Mouse (Mus musculus) ovary, postnatal 14 days (tissue): Measurements from ENCODE around the gene Tspan15.

Experiments used
- DNase-seq: peaks from one replicate; pipeline ENCODE4 v3.0.0; 2022; ENCODE audit warnings: low spot score

Gene Tspan15

GRCm38 (mm10) chr10:62228126-62228525 is 2.9 kb downstream of the Tspan15 start:
- DNase-seq = no peak

- DNase-seq = no peak
Observed at GRCm38 (mm10) chr10:62225839-62226238, 5.2 kb downstream of the Tspan15 start.

- DNase-seq = no peak
Observed at GRCm38 (mm10) chr10:62224231-62224630, 6.8 kb downstream of the Tspan15 start.

- DNase-seq = no peak
Observed at GRCm38 (mm10) chr10:62222777-62223176, 8.3 kb downstream of the Tspan15 start.

- no peak for DNase-seq
Observed at GRCm38 (mm10) chr10:62221647-62222046, 9.4 kb downstream of the Tspan15 start.

GRCm38 (mm10) chr10:62220732-62221514 is 10.1 kb downstream of the Tspan15 start:
- DNase-seq = no peak

GRCm38 (mm10) chr10:62218789-62219172 is 12.3 kb downstream of the Tspan15 start:
- DNase-seq = no peak

- DNase-seq = no peak
Observed at GRCm38 (mm10) chr10:62218044-62218788, 12.8 kb downstream of the Tspan15 start.

GRCm38 (mm10) chr10:62217196-62217595 is 13.9 kb downstream of the Tspan15 start:
- no peak for DNase-seq

GRCm38 (mm10) chr10:62216595-62216994 is 14.5 kb downstream of the Tspan15 start:
- no peak for DNase-seq

- DNase-seq = no peak
Observed at GRCm38 (mm10) chr10:62215633-62216032, 15.4 kb downstream of the Tspan15 start.

GRCm38 (mm10) chr10:62215169-62215616 is 15.9 kb downstream of the Tspan15 start:
- DNase-seq = no peak

GRCm38 (mm10) chr10:62211310-62211709 is 19.7 kb downstream of the Tspan15 start:
- no peak for DNase-seq

- no peak for DNase-seq
Observed at GRCm38 (mm10) chr10:62208241-62208896, 22.7 kb downstream of the Tspan15 start.

GRCm38 (mm10) chr10:62202574-62202973 is 28.5 kb downstream of the Tspan15 start:
- no peak for DNase-seq

- DNase-seq = no peak
Observed at GRCm38 (mm10) chr10:62198891-62199290, 32.2 kb downstream of the Tspan15 start.

- DNase-seq = no peak
Observed at GRCm38 (mm10) chr10:62197403-62197802, 33.6 kb downstream of the Tspan15 start.

GRCm38 (mm10) chr10:62195376-62195775 is 35.7 kb downstream of the Tspan15 start:
- DNase-seq = no peak

- no peak for DNase-seq
Observed at GRCm38 (mm10) chr10:62194946-62195345, 36.1 kb downstream of the Tspan15 start.

GRCm38 (mm10) chr10:62194461-62194860 is 36.6 kb downstream of the Tspan15 start:
- DNase-seq = no peak

GRCm38 (mm10) chr10:62194043-62194442 is 37.0 kb downstream of the Tspan15 start:
- DNase-seq = no peak

- no peak for DNase-seq
Observed at GRCm38 (mm10) chr10:62192701-62193157, 38.3 kb downstream of the Tspan15 start.

- no peak for DNase-seq
Observed at GRCm38 (mm10) chr10:62190821-62191220, 40.2 kb downstream of the Tspan15 start.
